Mouse (Mus musculus): Measurements from ENCODE around the gene Ghrl.
A peak's percentile ranks its signal among the peaks of the same experiment; 100 is the strongest.
"Not testable (repeated sequence)": the region's sequence is repeated elsewhere in the genome, so short reads cannot be mapped to it uniquely, and the experiment has no call there.

The Ghrl gene

DNA sequence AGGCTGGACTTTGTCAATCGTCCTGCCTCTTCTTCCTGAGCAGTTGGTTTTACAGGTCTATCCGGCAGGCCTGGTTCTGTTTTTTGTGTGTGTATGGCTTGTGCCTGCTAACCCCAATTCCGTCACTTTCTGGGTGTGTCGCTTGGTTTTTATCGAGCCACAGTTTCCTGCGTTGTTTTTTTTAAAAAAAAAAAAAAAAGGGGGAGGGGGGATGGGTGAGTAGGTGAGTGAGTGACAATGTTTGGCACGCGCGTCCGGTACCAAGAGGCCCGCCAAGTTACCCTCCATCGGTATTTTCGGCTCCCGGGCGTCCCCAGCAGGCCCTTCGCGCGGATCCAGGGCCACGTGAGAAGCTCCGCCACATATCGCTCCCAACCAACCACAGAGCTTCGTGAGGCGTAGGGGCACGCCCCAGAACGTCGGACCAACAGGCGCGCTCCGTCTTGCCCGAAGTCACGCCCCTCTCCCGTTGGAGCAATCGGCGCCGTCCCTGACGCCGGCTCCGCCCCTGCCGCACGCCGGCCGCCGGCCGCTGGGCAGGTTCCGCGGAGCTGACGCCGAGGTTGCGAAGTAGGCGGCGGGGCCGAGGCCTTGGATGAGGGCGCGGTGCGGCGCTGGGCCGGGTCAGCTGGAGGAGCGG lies 23.0 kb downstream of the Ghrl start, which contains the start of gene Tatdn2:
Gene Tatdn2, plus strand, starts transcription at position 469 of the 640 bp plus-strand sequence.
- DNase-seq: peak; percentile 98

DNA sequence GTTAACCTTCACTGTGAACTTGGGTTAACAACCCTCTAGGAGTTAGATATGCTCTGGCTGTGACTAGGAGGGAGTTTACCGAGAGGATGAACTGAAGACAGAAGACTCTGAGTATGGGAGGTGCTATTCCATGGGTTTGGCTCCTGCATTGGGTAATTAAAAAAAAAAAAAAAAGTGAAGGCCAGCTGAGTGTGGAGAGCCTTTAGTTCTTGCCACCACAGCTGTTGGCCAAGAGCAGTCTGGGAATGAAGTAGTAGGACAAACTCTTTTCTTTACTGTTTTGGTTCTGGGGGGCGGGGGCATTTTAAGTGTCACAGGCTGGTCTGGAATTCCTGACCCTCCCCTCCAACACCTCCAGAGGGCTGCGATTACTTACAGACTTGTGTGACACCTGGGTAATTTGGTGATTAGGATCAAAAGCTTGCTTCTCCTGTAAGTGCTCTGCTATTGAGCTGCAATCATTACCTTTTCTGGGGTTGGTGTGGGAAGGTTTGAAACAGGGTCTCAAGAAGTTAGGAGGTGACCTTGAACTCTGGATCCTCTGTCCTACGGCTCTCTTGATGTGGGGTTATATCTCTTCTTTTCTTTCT lies 23.8 kb downstream of the Ghrl start:
- no peak for DNase-seq

DNA sequence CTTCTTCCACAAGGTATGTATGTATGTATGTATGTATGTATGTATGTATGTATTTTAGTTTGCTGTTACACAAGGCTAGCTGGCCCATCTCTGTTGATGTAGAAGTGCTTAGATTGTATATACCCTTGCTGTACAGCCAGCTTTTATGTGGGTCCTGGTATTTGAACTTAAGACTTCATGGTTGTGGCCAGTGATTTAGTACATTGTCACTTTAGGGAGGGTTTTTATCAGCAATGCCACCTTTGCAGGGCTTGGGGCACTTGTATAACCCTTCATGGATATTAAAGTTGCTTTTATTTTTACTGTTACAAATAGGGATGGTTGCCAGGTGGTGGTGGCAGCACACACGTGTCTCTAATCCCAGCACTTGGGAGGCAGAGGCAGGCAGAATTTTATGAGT lies 24.5 kb downstream of the Ghrl start:
- DNase-seq: no peak

DNA sequence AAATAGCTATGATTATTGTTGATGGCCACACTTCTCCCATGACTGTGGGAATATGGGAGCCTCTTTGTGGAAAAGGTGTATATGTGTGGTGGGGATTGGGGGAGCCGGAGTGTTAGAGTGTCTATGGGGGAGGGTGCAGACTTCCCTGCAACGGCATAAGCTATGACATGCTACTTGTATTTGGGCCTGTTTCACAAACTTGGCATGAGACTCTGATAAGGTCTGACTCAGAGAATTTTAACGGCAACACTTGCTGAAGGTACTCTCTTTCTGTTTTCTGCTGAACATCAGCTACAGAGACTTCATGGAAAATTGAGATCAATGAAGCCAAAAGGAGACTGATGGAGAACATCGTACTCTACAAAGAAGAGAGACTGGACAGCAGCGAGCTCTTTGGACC lies 26.3 kb downstream of the Ghrl start:
- DNase-seq: no peak

DNA sequence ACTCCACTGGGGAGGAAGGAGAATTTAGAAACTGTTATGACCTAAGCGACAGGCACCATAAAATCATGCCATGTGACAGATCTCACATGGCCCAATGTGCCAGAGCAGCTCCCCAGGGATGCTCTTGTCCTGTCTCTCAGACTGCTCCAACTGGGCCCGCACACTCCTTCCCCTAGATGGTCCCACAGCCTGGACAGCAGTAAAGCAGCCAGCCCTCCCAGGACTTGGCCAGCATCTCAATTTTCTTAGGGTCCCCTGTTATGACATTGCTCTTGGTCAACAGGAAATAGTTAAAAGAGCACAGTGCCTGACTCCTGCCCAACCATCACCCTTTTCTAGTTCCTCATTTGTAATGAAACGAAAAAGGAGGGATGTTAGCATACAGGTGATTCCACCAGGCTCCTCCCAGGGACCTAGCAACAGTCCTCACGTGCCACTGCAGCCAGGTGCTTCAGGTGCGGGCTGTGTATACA lies 27.0 kb downstream of the Ghrl start:
- DNase-seq: peak; percentile 17

DNA sequence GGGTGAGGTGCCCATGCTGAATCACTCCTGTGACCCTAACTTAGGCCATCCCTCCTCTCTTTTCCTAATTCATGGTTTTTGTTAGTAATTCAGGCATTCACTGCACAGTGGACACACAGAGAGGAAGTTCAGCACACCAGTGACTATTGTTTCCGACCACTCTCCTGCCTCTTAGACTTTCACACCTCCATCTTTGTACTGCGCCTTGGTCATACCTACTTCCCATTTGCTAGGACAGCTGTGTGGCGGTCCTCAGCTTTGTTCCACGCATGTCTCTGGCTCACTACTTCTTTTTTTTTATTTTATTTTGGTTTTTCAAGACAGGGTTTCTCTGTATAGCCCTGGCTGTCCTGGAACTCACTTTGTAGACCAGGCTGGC lies 28.6 kb downstream of the Ghrl start:
- peak; percentile 32 for DNase-seq

DNA sequence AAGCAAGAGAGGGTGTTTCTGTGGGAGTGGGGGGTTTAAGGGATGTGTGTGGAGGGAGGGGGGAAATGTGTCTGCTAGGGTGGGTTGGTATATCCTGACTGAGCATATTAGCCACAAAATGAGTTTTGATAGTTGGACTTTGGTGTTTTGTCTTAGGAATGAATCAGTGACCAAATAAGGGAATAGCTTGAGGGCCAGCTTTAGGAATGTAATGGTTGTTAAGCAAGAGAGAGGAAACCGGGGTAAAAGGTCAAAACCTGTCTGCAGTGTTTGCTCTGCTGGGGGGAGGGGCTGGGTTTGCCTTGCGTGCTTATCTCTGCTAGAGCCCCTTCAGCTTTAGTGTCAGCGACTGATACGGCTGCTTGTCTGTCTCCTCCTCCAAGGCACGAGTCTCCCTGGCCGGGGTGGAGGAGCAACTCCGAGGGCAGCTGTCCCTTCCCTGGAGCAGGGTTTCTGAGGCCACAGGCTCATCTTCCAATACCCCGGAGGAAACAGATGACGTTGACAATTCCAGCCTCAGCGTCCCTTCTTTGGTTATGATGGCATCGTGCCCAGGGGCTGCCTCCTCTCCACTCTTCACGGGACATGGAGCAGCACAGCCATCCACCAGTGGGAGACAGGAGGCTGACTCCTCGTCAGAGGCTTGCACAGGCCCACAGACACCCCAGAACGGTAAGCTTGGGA lies 29.1 kb downstream of the Ghrl start:
- peak; percentile 90 for DNase-seq

DNA sequence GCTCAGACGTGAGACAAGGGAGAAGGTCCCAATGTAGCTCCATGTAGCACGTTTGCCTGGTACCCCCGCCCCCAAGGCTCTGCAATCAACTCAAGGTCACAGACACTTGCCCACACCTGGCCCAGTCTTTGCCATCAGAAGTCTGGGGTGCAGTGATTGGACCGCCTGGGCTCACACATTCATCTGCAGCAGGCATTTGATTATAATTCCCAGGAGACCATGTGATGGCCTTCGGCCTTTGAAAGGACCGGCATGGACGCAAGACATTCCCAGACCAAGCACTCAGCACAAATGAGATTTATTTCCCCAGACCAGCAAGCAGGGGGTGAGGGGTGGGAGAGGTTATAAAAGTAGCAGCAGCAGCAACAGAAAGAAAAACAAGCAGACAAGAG lies 29.7 kb downstream of the Ghrl start:
- no peak for DNase-seq

DNA sequence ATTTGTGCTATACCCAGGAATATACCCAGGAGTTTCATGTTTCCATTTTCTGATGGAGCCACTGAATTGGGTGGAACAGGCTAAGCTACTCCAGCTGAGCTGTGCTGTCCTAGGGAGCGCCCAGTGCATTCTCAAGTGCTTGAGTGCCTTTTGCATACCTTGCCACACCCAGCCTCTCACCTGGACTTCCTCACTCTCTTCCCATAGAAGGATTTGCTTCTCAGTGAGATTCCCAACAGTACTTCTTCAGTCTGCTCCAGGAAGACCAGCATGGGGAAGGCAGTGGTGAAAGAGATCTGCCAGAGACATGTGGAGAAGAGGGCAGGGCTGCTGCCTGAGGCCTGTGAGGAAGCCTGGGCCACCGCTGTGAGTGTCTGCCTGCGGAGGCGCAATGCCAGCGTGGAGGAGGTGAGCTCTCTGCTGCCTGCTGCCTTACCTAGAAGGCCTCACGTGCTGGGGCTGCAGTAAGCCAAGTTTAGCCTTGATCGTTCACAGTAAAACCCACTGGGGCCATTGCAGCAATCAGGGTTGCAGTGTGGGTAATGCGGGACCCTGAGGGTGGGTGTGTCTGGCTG lies 33.0 kb downstream of the Ghrl start:
- peak; percentile 87 for DNase-seq

DNA sequence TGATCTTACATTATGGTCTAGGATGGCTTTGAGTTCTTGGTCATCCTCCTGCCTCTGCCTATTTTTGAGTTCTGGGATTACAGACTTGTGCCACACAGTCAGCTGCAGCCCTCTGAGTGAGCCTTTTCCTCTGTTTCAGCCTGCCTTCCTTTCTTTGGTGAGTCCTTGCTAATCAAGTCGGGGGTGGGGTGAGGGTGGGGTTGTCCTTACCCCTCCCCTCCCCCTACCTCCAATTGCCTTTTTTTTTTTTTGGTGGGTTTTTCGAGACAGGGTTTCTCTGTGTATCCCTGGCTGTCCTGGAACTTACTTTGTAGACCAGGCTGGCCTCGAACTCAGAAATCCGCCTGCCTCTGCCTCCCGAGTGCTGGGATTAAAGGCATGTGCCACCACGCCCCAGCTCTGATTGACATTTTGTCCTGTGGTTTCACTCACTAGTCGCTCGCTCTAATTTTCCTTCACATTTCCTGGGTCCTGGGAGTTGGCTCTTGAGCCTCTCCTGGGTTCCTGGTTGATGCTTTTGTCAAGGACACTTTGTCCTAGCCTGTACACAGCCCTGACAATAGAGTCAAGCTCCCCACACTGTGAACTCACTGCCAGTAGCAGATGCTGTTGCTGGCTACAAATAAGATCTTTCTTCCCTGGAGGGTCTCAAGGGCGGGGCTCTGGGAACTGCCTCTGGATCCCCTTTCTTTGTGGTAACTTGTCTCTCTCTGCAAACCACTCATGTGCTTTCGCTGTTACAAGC lies 36.4 kb downstream of the Ghrl start:
- DNase-seq: no peak

DNA sequence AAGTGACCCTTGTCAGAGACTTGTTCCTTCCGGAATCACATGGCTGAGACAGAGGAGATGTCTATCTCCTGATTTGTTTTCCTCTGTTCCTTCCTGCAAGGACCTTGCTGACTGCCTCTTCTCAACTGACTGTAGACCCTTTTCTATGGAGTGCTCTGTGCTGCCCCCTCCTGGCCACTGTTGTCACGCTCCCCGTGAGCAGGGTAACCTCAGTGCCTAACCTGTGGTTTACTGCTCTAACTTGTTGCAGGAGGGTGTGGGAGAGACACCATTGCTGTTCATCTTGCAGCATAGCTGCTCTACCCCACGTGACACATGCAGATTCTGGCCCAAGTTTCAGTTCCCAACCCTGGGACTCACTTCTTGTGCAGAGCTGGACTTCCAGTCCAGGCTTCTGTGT lies 38.4 kb downstream of the Ghrl start:
- peak; percentile 97 for DNase-seq

DNA sequence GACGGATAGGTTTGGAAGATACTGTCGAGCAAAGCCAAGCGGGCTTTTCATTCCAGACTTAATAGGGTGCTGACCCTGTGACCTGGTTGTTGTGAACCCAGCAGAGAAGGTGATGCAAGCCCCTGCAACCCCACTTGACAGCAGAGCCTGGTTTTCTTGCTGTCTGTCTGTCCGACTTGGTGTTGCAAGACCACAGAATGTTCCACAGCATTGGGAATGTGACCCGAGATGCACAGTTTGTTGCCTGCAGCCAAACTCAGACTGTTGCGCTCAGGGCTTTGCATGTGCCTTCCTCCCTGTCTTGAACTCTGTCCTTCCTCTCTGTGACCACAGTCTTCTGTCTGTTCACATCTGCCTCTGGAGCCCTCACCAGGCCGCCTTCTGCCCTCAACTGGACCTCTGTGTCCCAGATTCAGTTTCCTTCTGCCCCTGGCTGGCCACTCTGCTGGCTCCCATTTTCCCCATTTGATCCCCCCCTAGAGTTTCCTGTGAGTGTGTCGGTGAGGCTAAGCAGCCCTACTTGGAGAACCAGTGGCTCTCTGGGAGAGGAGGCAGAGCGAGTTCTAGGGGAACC lies 39.6 kb downstream of the Ghrl start:
- peak; percentile 53 for DNase-seq

DNA sequence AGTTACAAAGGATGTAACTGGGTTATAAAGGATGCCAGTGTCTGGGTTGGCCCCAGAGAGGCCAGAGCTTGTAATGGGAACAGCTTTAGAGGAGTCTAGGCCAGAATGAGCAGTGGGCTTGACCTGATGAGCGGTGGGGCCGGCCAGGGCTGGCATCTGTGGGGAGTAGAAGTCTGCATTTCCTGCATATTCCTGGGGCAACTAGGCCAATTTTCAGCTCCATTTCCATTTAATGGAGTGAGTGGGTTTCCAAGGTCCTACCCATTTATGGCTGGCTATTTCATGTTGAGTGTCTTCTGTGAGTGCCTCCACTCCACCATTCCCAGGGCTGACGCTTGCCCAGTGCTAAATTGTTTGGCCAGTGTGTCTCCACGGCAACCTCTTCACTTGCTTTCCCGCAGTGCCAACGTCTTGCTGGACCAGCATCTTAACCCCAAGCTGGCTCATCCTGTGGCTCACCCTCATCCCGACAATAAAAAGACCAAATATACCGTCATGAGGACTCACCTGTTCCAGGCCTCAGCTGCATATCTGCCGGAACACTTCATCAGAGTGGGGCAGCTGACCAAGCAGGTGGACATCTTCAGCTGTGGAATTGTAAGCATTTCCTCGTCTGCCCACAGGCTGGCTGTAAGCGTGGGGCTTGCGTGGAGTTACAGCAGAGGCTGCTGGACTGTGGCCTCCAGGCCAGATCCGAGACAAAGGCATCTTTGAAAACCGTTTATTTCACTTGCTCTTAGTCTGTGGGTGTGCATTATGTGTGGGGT lies 41.3 kb downstream of the Ghrl start:
- peak; percentile 48 for DNase-seq

DNA sequence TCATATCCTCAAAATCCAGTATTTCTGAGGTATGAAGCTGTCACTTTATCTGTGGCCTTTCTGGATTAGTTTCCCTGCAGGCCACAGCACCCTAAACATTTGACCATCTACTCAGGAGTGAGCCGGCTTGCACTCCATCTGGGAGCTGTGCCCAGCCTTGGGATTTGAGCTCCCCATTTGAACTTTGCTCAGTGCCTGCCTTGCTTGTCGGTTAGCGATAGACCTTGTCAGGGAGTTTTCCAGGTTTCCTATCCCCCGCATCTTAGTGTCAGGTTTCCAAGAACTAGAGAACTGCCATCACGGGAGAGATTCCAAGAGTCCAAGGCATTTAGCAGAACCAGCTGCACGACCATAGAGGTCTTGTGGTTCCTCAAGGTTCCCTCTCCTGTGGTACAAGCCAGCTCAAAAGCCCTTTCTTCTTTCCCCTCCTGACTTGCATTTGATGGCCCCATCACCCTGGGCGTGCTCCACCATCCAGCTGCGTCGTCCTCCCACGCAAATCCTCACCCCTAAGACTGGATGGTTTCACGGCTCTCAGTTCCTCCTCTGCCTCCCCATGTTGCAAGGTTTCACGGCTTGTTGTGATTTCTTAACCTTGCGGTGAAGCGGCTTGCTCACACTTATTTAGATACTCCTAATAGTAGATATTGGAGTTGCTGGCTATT lies 42.5 kb downstream of the Ghrl start:
- peak; percentile 76 for DNase-seq

DNA sequence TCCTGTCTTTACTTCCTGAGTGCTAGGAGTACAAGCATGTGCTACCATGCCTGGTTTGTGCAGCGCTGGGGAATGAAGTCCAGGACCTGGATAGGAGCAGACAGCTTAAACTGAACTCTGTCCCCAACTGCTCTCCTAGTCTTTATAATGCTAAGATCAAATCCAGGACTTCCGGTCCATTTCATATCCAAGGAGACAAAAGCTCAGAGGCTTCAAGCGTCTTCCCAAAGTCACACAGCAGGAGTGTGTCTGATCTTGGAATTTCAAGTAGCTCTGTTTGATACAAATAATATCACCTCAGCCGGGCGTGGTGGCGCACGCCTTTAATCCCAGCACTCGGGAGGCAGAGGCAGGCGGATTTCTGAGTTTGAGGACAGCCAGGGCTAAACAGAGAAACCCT lies 43.7 kb downstream of the Ghrl start:
- no peak for DNase-seq

DNA sequence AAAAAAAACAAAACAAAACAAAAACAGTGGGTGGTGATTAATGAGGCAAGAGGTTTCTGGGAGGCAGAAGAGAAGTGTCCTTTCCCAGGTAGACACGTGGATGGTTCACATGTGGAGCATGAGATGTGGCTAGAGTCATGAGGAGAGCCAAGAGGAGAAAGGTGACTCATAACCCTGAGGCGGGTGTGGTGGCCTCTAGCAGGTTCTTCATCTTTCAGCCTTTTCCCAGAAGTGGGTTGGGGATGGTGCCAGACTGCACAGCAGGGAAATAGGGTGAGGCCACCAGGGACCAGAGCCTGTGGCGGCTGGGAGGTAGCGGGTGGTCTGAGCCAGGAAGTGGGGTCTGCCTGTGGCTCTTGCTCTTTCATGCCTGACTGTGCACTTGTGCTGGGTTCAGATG lies 44.4 kb downstream of the Ghrl start:
- peak; percentile 86 for DNase-seq

DNA sequence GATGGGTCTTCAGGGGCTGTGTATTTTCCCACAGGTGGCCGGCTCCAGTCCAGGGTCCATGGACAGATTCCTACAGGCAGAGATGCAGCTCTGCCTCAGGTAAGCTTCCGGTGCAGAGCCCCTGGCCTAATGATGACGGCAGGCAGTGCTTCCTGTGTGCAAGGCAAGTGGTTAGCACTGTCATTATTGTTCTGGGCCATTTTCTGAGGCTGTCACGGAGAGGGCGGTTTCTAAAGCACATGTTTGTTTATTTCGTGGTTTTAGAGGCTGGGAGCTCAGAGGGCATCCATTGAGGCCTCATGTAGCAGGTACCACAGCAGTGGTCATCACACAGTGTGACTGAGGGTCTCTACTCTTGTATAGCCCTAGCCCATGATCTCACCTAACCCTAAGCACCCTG lies 46.7 kb downstream of the Ghrl start:
- no peak for DNase-seq

DNA sequence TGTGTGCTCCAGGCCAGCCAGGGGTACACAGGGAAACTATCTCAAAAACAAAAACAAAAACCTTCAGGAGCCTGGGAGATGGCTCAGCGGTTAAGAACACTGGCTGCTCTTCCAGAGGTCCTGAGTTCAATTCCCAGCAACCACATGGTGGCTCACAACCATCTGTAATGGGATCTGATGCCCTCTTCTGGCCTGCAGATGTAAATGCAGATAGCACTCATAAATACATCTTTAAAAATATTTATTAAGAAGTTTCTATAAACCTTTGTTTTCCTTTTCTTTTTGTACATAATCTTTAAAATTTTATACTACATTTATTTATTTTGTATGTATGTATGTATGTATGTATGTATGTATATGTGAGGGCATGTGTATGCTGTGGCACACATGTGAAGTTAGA lies 47.7 kb downstream of the Ghrl start:
- not testable (repeated sequence) for DNase-seq

DNA sequence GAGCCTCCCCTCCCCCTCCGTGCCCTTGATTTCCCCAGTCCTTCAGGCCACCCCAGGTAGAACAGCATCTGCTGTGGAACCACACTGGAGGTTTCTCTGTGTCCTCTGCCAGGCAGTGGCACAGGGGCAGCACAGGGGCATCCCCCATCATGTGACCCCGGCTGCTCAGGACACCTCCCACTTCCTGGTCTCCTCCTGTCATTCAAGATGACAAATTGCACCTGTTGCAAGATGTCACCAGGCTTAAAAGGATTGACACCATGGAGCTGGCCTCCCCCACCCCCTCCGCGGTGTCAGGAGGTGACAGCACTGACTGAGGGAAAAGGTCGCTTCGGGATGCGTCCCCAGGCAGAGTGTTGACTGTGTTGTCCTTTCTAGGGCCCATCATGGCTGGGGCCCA lies 49.9 kb downstream of the Ghrl start:
- no peak for DNase-seq

DNA sequence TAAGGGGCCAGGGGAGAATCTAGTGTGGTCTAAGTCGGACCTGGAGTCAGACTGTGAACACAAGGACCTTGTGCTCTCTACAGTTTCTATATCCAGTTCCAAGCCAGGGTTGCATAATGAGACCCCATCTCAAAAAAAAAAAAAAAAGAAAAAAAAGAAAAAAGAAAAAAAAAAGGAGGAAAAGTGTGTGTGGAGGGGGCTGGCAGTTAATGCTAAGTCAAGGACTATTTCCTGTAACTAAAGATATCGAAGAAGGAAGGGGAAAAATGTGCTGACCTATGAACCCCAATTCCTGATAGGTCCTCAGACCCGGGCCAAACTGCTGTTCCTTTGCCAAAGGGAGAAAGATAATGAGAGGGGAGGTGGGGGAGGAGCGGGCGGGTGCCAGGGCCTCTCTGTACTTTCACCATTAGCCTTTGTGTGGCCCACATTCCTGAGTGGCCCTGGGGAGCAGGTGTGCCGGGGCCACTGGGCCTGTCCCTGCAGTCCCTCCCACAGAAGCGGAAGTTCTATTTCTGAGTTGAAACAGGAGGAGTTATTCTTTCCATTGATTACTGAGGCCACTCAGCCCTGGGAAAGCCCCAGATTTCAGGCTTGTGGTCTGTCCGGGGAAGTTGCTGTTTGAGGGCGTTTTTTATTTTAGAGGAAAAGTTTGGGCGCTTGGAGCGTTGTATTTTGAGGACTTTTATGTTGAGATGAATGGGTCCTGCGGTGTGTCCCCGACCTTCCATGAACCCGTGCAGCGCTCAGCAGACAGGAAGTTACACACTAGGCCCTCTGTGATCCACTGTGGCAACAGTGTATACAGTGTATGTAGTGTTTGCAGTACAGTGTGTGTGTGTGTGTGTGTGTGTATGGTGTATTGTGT lies 51.2 kb downstream of the Ghrl start:
- DNase-seq: peak; percentile 74
